Mouse (Mus musculus) retina, embryonic 14.5 days (tissue): Measurements from ENCODE around the gene Gm29776.
A peak's percentile ranks its signal among the peaks of the same experiment; 100 is the strongest.

Experiments
- DNase-seq: peaks from one replicate; pipeline ENCODE4 v3.0.0-alpha.2; 2015; ENCODE audit warnings: low spot score

Gene Gm29776

GRCm38 (mm10) chr14:54650621-54651454, 47.8 kb downstream of the Gm29776 start:
- DNase-seq: peak; percentile 99

GRCm38 (mm10) chr14:54647900-54648299, 50.7 kb downstream of the Gm29776 start:
- DNase-seq: no peak

- no peak for DNase-seq
These were observed 51.6 kb downstream of the Gm29776 start for GRCm38 (mm10) chr14:54646898-54647636.

GRCm38 (mm10) chr14:54646455-54646854, 52.2 kb downstream of the Gm29776 start:
- DNase-seq: no peak

GRCm38 (mm10) chr14:54644294-54644693, 54.3 kb downstream of the Gm29776 start:
- DNase-seq: no peak

GRCm38 (mm10) chr14:54643011-54643410, 55.6 kb downstream of the Gm29776 start:
- no peak for DNase-seq
